Mouse (Mus musculus): ENCODE measurements at regions not wholly inside any gene's neighbourhood (a gene's known extent, or its start where the extent isn't known, plus 50 kb on each side); places are given as distances from the start of the nearest gene placed in this dataset.

DNA sequence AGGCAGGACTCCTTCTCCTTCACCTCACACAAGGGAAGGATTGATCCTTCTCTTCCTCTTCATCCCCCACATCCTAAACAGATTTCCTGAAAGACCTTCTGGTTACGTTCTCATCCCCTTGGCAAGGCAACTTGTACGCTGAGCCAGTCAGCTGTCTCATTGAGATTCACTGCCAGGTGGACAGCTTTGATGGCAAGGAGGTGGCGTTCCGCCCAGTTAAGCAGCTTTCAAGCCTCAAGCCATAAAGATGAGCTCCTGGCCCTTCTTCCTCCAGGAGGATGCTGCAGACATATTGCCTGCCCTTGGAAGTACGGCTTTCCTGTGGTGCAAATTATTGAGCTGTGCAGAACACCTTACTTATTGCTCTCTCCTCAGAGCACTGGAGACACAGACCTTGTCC is 494.8 kb upstream of the Mpdz start:
- no peak for TF ChIP-seq MYOG (IDR thresholded peaks at IDR 0.05; ENCODE audit: control insufficient read depth, extremely low read depth, insufficient read length)
- TF ChIP-seq MYOD1 (IDR thresholded peaks at IDR 0.05; ENCODE audit: control insufficient read depth, insufficient read length, low read depth): no peak
- no peak for TF ChIP-seq FOSL1 (IDR thresholded peaks at IDR 0.05; ENCODE audit: insufficient read depth, low read length, poor library complexity, severe bottlenecking)
- H3ac ChIP-seq (ENCODE audit: control insufficient read depth, insufficient read length, low read depth): no peak overlapping the region
- H3K79me3 ChIP-seq (ENCODE audit: low read depth): no peaks in the 10 kb centered on the region
- no peaks in the 10 kb centered on the region for H3K36me3 ChIP-seq (ENCODE audit: control insufficient read depth, insufficient read depth)
- no peaks in the 10 kb centered on the region for H3K79me2 ChIP-seq (ENCODE audit: control insufficient read depth, insufficient read depth)
- H3K4me3 ChIP-seq (ENCODE audit: insufficient read depth, poor library complexity, severe bottlenecking): no peak overlapping the region
- no peaks in the 10 kb centered on the region for H3K27me3 ChIP-seq (ENCODE audit: control insufficient read depth, insufficient read depth, insufficient read length)

- no peak for TF ChIP-seq MYOD1 (IDR thresholded peaks at IDR 0.05; ENCODE audit: control insufficient read depth, insufficient read length, low read depth)
- TF ChIP-seq FOSL1 (IDR thresholded peaks at IDR 0.05; ENCODE audit: insufficient read depth, low read length, poor library complexity, severe bottlenecking): no peak
- no peak for TF ChIP-seq MYOG (IDR thresholded peaks at IDR 0.05; ENCODE audit: control insufficient read depth, extremely low read depth, insufficient read length)
- no peak for TF ChIP-seq CEBPB (IDR thresholded peaks at IDR 0.05; ENCODE audit: low read depth)
- TF ChIP-seq CTCF (IDR thresholded peaks at IDR 0.05; ENCODE audit: control insufficient read depth, insufficient read depth, insufficient read length): no peak
- TF ChIP-seq USF1 (IDR thresholded peaks at IDR 0.05; ENCODE audit: low read depth): no peak
- Histone ChIP-seq H3K27me3 (ENCODE audit: control insufficient read depth, insufficient read depth, insufficient read length) (no peaks in the 10 kb centered on the region), H3K79me3 (ENCODE audit: low read depth) (no peaks in the 10 kb centered on the region), H3K36me3 (ENCODE audit: control insufficient read depth, insufficient read depth) (no peaks in the 10 kb centered on the region), H3K79me2 (ENCODE audit: control insufficient read depth, insufficient read depth) (no peaks in the 10 kb centered on the region), H3K4me3 (ENCODE audit: insufficient read depth, poor library complexity, severe bottlenecking) (no peak overlapping the region), H3ac (ENCODE audit: control insufficient read depth, insufficient read length, low read depth) (no peak overlapping the region)
These were observed 488.3 kb upstream of the Mpdz start for GRCm38 (mm10) chr4:81930956-81931355.

- no peak for TF ChIP-seq CEBPB (IDR thresholded peaks at IDR 0.05; ENCODE audit: low read depth)
- H3K79me3 ChIP-seq (ENCODE audit: low read depth): no peaks in the 10 kb centered on the region
- no peak overlapping the region for H3ac ChIP-seq (ENCODE audit: control insufficient read depth, insufficient read length, low read depth)
- no peak overlapping the region for H3K4me3 ChIP-seq (ENCODE audit: insufficient read depth, poor library complexity, severe bottlenecking)
- no peaks in the 10 kb centered on the region for H3K79me2 ChIP-seq (ENCODE audit: control insufficient read depth, insufficient read depth)
- H3K36me3 ChIP-seq (ENCODE audit: control insufficient read depth, insufficient read depth): no peaks in the 10 kb centered on the region
- H3K27me3 ChIP-seq (ENCODE audit: control insufficient read depth, insufficient read depth, insufficient read length): no peaks in the 10 kb centered on the region
These were observed 486.1 kb upstream of the Mpdz start for GRCm38 (mm10) chr4:81928581-81929244.

- no peak overlapping the region for H3ac ChIP-seq (ENCODE audit: control insufficient read depth, insufficient read length, low read depth)
- H3K4me3 ChIP-seq (ENCODE audit: insufficient read depth, poor library complexity, severe bottlenecking): no peak overlapping the region
- no peaks in the 10 kb centered on the region for H3K27me3 ChIP-seq (ENCODE audit: control insufficient read depth, insufficient read depth, insufficient read length)
- TF ChIP-seq CEBPB (IDR thresholded peaks at IDR 0.05; ENCODE audit: low read depth) (peak; percentile 13), MYOD1 (IDR thresholded peaks at IDR 0.05; ENCODE audit: control insufficient read depth, insufficient read length, low read depth) (no peak)
- H3K36me3 ChIP-seq (ENCODE audit: control insufficient read depth, insufficient read depth): no peaks in the 10 kb centered on the region
- H3K79me2 ChIP-seq (ENCODE audit: control insufficient read depth, insufficient read depth): no peaks in the 10 kb centered on the region
- H3K79me3 ChIP-seq (ENCODE audit: low read depth): no peaks in the 10 kb centered on the region
These were observed 484.6 kb upstream of the Mpdz start for GRCm38 (mm10) chr4:81927176-81927714.

GRCm38 (mm10) chr4:81926662-81927141 is 484.1 kb upstream of the Mpdz start:
- no peaks in the 10 kb centered on the region for H3K79me2 ChIP-seq (ENCODE audit: control insufficient read depth, insufficient read depth)
- H3K4me3 ChIP-seq (ENCODE audit: insufficient read depth, poor library complexity, severe bottlenecking): no peak overlapping the region
- H3K79me3 ChIP-seq (ENCODE audit: low read depth): no peaks in the 10 kb centered on the region
- no peaks in the 10 kb centered on the region for H3K36me3 ChIP-seq (ENCODE audit: control insufficient read depth, insufficient read depth)
- no peak overlapping the region for H3ac ChIP-seq (ENCODE audit: control insufficient read depth, insufficient read length, low read depth)
- peak; percentile 64 for TF ChIP-seq MAX (IDR thresholded peaks at IDR 0.05)
- TF ChIP-seq USF1 (IDR thresholded peaks at IDR 0.05; ENCODE audit: low read depth): no peak
- TF ChIP-seq CEBPB (IDR thresholded peaks at IDR 0.05; ENCODE audit: low read depth): no peak
- H3K27me3 ChIP-seq (ENCODE audit: control insufficient read depth, insufficient read depth, insufficient read length): no peaks in the 10 kb centered on the region

GRCm38 (mm10) chr4:81925611-81926010 is 483.0 kb upstream of the Mpdz start:
- no peaks in the 10 kb centered on the region for H3K27me3 ChIP-seq (ENCODE audit: control insufficient read depth, insufficient read depth, insufficient read length)
- no peaks in the 10 kb centered on the region for H3K36me3 ChIP-seq (ENCODE audit: control insufficient read depth, insufficient read depth)
- H3K4me3 ChIP-seq (ENCODE audit: insufficient read depth, poor library complexity, severe bottlenecking): no peak overlapping the region
- no peaks in the 10 kb centered on the region for H3K79me3 ChIP-seq (ENCODE audit: low read depth)
- TF ChIP-seq FOSL1 (IDR thresholded peaks at IDR 0.05; ENCODE audit: insufficient read depth, low read length, poor library complexity, severe bottlenecking) (no peak), MYOG (IDR thresholded peaks at IDR 0.05; ENCODE audit: control insufficient read depth, extremely low read depth, insufficient read length) (no peak), MAX (IDR thresholded peaks at IDR 0.05) (no peak), MYOD1 (IDR thresholded peaks at IDR 0.05; ENCODE audit: control insufficient read depth, insufficient read length, low read depth) (no peak), CEBPB (IDR thresholded peaks at IDR 0.05; ENCODE audit: low read depth) (no peak), CTCF (IDR thresholded peaks at IDR 0.05; ENCODE audit: control insufficient read depth, insufficient read depth, insufficient read length) (no peak)
- no peaks in the 10 kb centered on the region for H3K79me2 ChIP-seq (ENCODE audit: control insufficient read depth, insufficient read depth)
- H3ac ChIP-seq (ENCODE audit: control insufficient read depth, insufficient read length, low read depth): no peak overlapping the region
